Mouse (Mus musculus) heart, postnatal 0 days (tissue): ENCODE data around the gene Ankrd27.

Source experiments
- CTCF ChIP-seq: IDR thresholded peaks from 2 replicates; pipeline ENCODE4 v1.5.1; 2016; ENCODE audit warnings: antibody characterized with exemption, control low read depth, low read depth
- EP300 ChIP-seq: IDR thresholded peaks from 2 replicates; pipeline ENCODE4 v1.6.1; 2016; ENCODE audit warnings: antibody characterized with exemption, low read depth

- TF ChIP-seq EP300: no peak
- no peak for TF ChIP-seq CTCF
These were observed 621 bp upstream of the Ankrd27 start, which contains the start of gene Rgs9bp for GRCm38 (mm10) chr7:35585191-35586054.
